Mouse (Mus musculus): ENCODE measurements around the gene Klhl28. TPM values are rescaled to one million over a fixed set of nuclear protein-coding genes. Genes with fewer than 3 reads are reported as not detected.

Gene Klhl28
- 1.8 and 3.8 TPM in 2 replicates for polyA plus RNA-seq (2012; rRNA removed)

GRCm38 (mm10) chr12:64965124-64966026 is at the start of gene Klhl28, which contains the start of gene Togaram1:
Gene Klhl28, minus strand, starts transcription at chr12:64965534.
Gene Togaram1, plus strand, starts transcription at chr12:64965804.
- DNase-seq = peak; percentile 99
- no peaks in the 10 kb centered on the region for H3K4me1 ChIP-seq (ENCODE audit: control insufficient read depth, insufficient read depth, low read length)
- peak within 1 kb of the TSS; percentile 95 for H3K4me3 ChIP-seq (replicated peaks; ENCODE audit: extremely low read depth, low read depth, low read length)
- TF ChIP-seq POLR2A (IDR thresholded peaks at IDR 0.05; ENCODE audit: borderline replicate concordance, extremely low read depth, low read depth, low read length) = peak; percentile 86
- TF ChIP-seq CTCF (IDR thresholded peaks at IDR 0.05; ENCODE audit: insufficient read depth, low read length) = no peak
- WGBS = under 1% methylated on average over 45 of the region's 45 CpGs

GRCm38 (mm10) chr12:65007725-65008124 is 42.4 kb upstream of the Klhl28 start:
- Histone ChIP-seq H3K4me3 (replicated peaks; ENCODE audit: extremely low read depth, low read depth, low read length) (no peak overlapping the region), H3K4me1 (ENCODE audit: control insufficient read depth, insufficient read depth, low read length) (no peaks in the 10 kb centered on the region)
- 84% methylated on average over 3 of the region's 3 CpGs for WGBS
- TF ChIP-seq CTCF (IDR thresholded peaks at IDR 0.05; ENCODE audit: insufficient read depth, low read length) (no peak), POLR2A (IDR thresholded peaks at IDR 0.05; ENCODE audit: borderline replicate concordance, extremely low read depth, low read depth, low read length) (no peak)
- DNase-seq = no peak

DNA sequence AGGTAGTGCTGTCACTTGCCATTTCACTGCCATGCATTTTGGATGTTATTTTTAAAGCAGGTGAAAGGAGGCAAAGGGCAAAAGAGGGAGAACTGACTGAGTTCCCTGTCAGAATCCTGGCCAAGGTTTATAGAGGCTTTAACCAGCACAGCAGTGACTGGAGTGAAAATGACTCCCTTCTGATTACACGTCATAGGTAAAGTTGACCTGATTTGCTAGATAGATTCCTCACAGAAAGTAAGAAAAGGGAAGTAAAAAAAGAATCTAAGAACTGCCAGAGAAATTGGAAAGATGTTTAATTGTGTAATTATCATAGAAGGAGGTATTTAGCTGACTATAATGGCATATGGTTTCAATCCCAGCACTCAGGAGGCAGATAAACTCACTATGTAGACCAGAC is 12.2 kb upstream of the Klhl28 start:
- no peak for DNase-seq
- 79% methylated on average over 1 of the region's 1 CpGs for WGBS
- H3K4me3 ChIP-seq (replicated peaks; ENCODE audit: extremely low read depth, low read depth, low read length) = no peak overlapping the region
- TF ChIP-seq CTCF (IDR thresholded peaks at IDR 0.05; ENCODE audit: insufficient read depth, low read length) = no peak
- H3K4me1 ChIP-seq (ENCODE audit: control insufficient read depth, insufficient read depth, low read length) = no peaks in the 10 kb centered on the region; the same call in 1 of the 2 replicates

- peaks cover 3% of the 10 kb centered on the region for H3K4me1 ChIP-seq (ENCODE audit: control insufficient read depth, insufficient read depth, low read length)
- 17% methylated on average over 1 of the region's 1 CpGs for WGBS
- no peak for DNase-seq
- H3K4me3 ChIP-seq (replicated peaks; ENCODE audit: extremely low read depth, low read depth, low read length) = no peak overlapping the region
- TF ChIP-seq CTCF (IDR thresholded peaks at IDR 0.05; ENCODE audit: insufficient read depth, low read length) = no peak
- no peak for TF ChIP-seq POLR2A (IDR thresholded peaks at IDR 0.05; ENCODE audit: borderline replicate concordance, extremely low read depth, low read depth, low read length)
These were observed 10.9 kb upstream of the Klhl28 start for GRCm38 (mm10) chr12:64976191-64976590.

- H3K4me3 ChIP-seq (replicated peaks; ENCODE audit: extremely low read depth, low read depth, low read length) = no peak overlapping the region
- TF ChIP-seq POLR2A (IDR thresholded peaks at IDR 0.05; ENCODE audit: borderline replicate concordance, extremely low read depth, low read depth, low read length) = no peak
- TF ChIP-seq CTCF (IDR thresholded peaks at IDR 0.05; ENCODE audit: insufficient read depth, low read length) = no peak
- WGBS = 29% methylated on average over 6 of the region's 6 CpGs
- DNase-seq = peak; percentile 5
- H3K4me1 ChIP-seq (ENCODE audit: control insufficient read depth, insufficient read depth, low read length) = peaks cover 7% of the 10 kb centered on the region
These were observed 10.2 kb upstream of the Klhl28 start for GRCm38 (mm10) chr12:64975558-64975957.

DNA sequence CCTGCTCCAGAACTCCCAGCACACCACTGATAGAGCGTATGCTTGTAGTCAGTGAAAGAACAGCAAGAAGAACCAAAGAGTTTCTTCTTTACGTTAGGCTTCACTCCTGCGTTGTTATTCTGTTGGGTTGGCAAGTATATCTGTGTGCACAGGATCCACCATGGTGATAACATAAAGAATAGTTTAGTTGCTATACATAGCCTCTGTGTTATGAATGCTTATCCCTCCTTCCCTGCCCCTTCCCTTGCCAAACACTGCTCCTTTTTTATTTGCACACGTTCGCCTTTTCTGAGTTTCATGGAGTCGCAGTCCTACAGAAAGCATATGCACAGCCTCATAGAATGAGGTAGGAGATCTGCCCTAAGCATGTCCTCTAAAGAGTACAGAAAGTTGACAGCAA is 6.7 kb upstream of the Klhl28 start:
- no peak overlapping the region for H3K4me3 ChIP-seq (replicated peaks; ENCODE audit: extremely low read depth, low read depth, low read length)
- DNase-seq = no peak
- WGBS = 64% methylated on average over 6 of the region's 6 CpGs
- no peak for TF ChIP-seq POLR2A (IDR thresholded peaks at IDR 0.05; ENCODE audit: borderline replicate concordance, extremely low read depth, low read depth, low read length)
- TF ChIP-seq CTCF (IDR thresholded peaks at IDR 0.05; ENCODE audit: insufficient read depth, low read length) = no peak
- H3K4me1 ChIP-seq (ENCODE audit: control insufficient read depth, insufficient read depth, low read length) = peaks cover 8% of the 10 kb centered on the region

DNA sequence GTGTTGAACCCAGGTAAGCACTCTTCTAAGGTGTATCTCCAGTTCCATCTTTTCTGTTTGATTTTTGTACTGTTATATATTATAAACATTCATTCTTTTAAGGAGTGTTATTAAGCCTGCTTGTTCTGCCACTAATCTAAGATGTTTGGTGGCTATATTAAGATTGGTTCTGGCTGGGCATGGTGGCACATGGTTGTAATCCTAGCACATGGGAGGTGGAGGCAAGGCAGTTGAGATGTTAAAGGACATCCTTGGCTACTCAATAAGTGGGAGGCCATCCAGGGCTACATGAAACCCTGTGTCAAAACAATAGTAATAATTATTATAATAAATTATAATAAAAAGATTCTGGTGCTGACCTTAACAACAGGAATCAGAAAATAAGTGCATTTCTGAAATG is 6.1 kb upstream of the Klhl28 start:
- Histone ChIP-seq H3K4me1 (ENCODE audit: control insufficient read depth, insufficient read depth, low read length) (peaks cover 8% of the 10 kb centered on the region), H3K4me3 (replicated peaks; ENCODE audit: extremely low read depth, low read depth, low read length) (no peak overlapping the region)
- DNase-seq = no peak
- TF ChIP-seq CTCF (IDR thresholded peaks at IDR 0.05; ENCODE audit: insufficient read depth, low read length) (no peak), POLR2A (IDR thresholded peaks at IDR 0.05; ENCODE audit: borderline replicate concordance, extremely low read depth, low read depth, low read length) (no peak)

DNA sequence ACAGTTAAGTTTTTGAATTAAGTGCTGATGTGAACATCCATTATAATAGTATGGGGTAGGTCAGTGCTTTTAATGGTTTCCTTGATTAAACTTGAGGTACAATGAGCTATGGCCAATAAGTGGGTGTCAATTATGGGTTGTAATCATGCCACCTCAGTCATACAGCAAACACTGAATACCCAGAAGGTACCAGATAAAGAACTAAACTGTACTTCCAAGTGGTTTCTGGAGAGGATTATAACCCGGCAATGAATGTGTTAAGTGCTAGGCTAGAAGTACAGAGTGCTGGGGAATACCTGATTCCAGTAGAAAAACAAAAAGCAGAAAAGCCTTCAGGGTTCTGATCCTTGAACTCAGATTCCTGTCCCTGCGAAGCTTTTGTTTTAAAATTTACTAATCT is 2.7 kb upstream of the Klhl28 start:
- DNase-seq = no peak
- 3% methylated on average over 2 of the region's 2 CpGs for WGBS
- peak overlapping the region; percentile 48 for H3K4me3 ChIP-seq (replicated peaks; ENCODE audit: extremely low read depth, low read depth, low read length)
- TF ChIP-seq POLR2A (IDR thresholded peaks at IDR 0.05; ENCODE audit: borderline replicate concordance, extremely low read depth, low read depth, low read length) = no peak
- no peak for TF ChIP-seq CTCF (IDR thresholded peaks at IDR 0.05; ENCODE audit: insufficient read depth, low read length)
- H3K4me1 ChIP-seq (ENCODE audit: control insufficient read depth, insufficient read depth, low read length) = peaks cover 8% of the 10 kb centered on the region

GRCm38 (mm10) chr12:64967470-64967869 is 2.1 kb upstream of the Klhl28 start:
- H3K4me1 ChIP-seq (ENCODE audit: control insufficient read depth, insufficient read depth, low read length) = peaks cover 8% of the 10 kb centered on the region
- 2% methylated on average over 9 of the region's 9 CpGs for WGBS
- peak; percentile 23 for DNase-seq
- peak overlapping the region; percentile 80 for H3K4me3 ChIP-seq (replicated peaks; ENCODE audit: extremely low read depth, low read depth, low read length)
- no peak for TF ChIP-seq CTCF (IDR thresholded peaks at IDR 0.05; ENCODE audit: insufficient read depth, low read length)
- TF ChIP-seq POLR2A (IDR thresholded peaks at IDR 0.05; ENCODE audit: borderline replicate concordance, extremely low read depth, low read depth, low read length) = no peak
